Mouse (Mus musculus) heart, postnatal 0 days (tissue): ENCODE measurements around the gene Srgap1. TPM values are rescaled to one million over a fixed set of nuclear protein-coding genes. Genes with fewer than 3 reads are reported as not detected.
A peak's percentile ranks its signal among the peaks of the same experiment; 100 is the strongest.

ENCODE experiments used
- ATAC-seq: fragments of 200-750 bp; cut with Nextera tagmentation; 2 replicates; pipeline ENCODE4 v1.8.0; 2017; ENCODE audit warnings: low read depth, moderate number of reproducible peaks, moderate library complexity; ENCODE audit not compliant: insufficient read depth
- DNase-seq: peaks from one replicate; pipeline ENCODE4 v3.0.0-alpha.2; 2016; ENCODE audit warnings: low spot score
- H3K27ac ChIP-seq: fragments of 300-500 bp; sonication (generic); 2 replicates; pipeline ENCODE4 v1.5.1; 2014; ENCODE audit warnings: low read depth, mild to moderate bottlenecking
- H3K27me3 ChIP-seq: fragments of 300-500 bp; sonication (generic); 2 replicates; pipeline ENCODE4 v1.6.1; 2014; ENCODE audit warnings: low read length, mixed read lengths; ENCODE audit not compliant: control insufficient read depth, insufficient read depth
- H3K36me3 ChIP-seq: fragments of 300-500 bp; sonication (generic); replicated peaks from 2 replicates; pipeline ENCODE4 v1.6.1; 2014; ENCODE audit warnings: low read length, mixed read lengths; ENCODE audit not compliant: control insufficient read depth, insufficient read depth
- H3K4me1 ChIP-seq: fragments of 300-500 bp; sonication (generic); 2 replicates; pipeline ENCODE4 v1.6.1; 2014; ENCODE audit warnings: antibody characterized with exemption; ENCODE audit not compliant: control insufficient read depth, insufficient read depth
- H3K4me2 ChIP-seq: fragments of 300-500 bp; sonication (generic); 2 replicates; pipeline ENCODE4 v1.6.1; 2014; ENCODE audit warnings: low read depth, mild to moderate bottlenecking, low read length, moderate library complexity
- H3K4me3 ChIP-seq: fragments of 300-500 bp; sonication (generic); 2 replicates; pipeline ENCODE4 v1.5.1; 2014; ENCODE audit warnings: low read depth, low read length
- H3K9ac ChIP-seq: fragments of 300-500 bp; sonication (generic); replicated peaks from 2 replicates; pipeline ENCODE4 v1.6.1; 2014; ENCODE audit warnings: low read depth, low read length, mixed read lengths
- H3K9me3 ChIP-seq: fragments of 300-500 bp; sonication (generic); replicated peaks from 2 replicates; pipeline ENCODE4 v1.6.1; 2016; ENCODE audit warnings: low read length; ENCODE audit not compliant: control insufficient read depth
- CTCF ChIP-seq: IDR thresholded peaks from 2 replicates; pipeline ENCODE4 v1.5.1; 2016; ENCODE audit warnings: antibody characterized with exemption, control low read depth, low read depth
- EP300 ChIP-seq: IDR thresholded peaks from 2 replicates; pipeline ENCODE4 v1.6.1; 2016; ENCODE audit warnings: antibody characterized with exemption, low read depth
- WGBS: fragments of 180-500 bp; shearing (Covaris S2); extraction: QIAGEN DNeasy Blood & Tissue Kit; methylation state at CpG from one replicate; pipeline ENCODE4 v1.1.7; 2014; 5-methylcytosine and 5-hydroxymethylcytosine counted together
- polyA plus RNA-seq: library from polyadenylated mRNA; unstranded; fragments of >200 nt; fragmentation: Nextera tagmentation; extraction: Ambion mirVana; gene quantifications from 2 replicates; pipeline ENCODE4 v1.2.1, GENCODE M21; 2015
- total RNA-seq: library from RNA; depleted of rRNA; stranded (reverse); fragments of >200 nt; gene quantifications from 2 replicates; pipeline ENCODE4 v1.2.3, GENCODE M21; 2014; ENCODE audit warnings: low replicate concordance

Gene Srgap1
- total and polyA plus RNA-seq, 2 experiments from 2014 or later = 3.4 to 5.0 TPM

- DNase-seq (no peak), ATAC-seq (no peak)
- H3K4me1 ChIP-seq = no peaks in the 10 kb centered on the region
- H3K9me3 ChIP-seq = no peaks in the 10 kb centered on the region
- no peak overlapping the region for H3K9ac ChIP-seq
- H3K27me3 ChIP-seq = no peaks in the 10 kb centered on the region
- H3K4me3 ChIP-seq = no peak overlapping the region
- no peaks in the 10 kb centered on the region for H3K36me3 ChIP-seq
- H3K4me2 ChIP-seq = no peak overlapping the region
- no peak for TF ChIP-seq EP300
- TF ChIP-seq CTCF = no peak
- 73% methylated on average over 12 of the region's 12 CpGs for WGBS
- H3K27ac ChIP-seq = no peak overlapping the region
Observed at GRCm38 (mm10) chr10:121915530-121915929, 131.6 kb downstream of the Srgap1 start.

- no peaks in the 10 kb centered on the region for H3K36me3 ChIP-seq
- H3K4me2 ChIP-seq = no peak overlapping the region
- WGBS = 10% methylated on average over 1 of the region's 1 CpGs
- peak overlapping the region; percentile 64; the same call in 1 of the 2 replicates for H3K27ac ChIP-seq
- H3K4me1 ChIP-seq = peaks cover 9% of the 10 kb centered on the region
- ATAC-seq (peak; percentile 79), DNase-seq (peak; percentile 76)
- no peak overlapping the region for H3K4me3 ChIP-seq
- no peaks in the 10 kb centered on the region for H3K27me3 ChIP-seq
- TF ChIP-seq EP300 (no peak), CTCF (no peak)
- H3K9ac ChIP-seq = no peak overlapping the region
- no peaks in the 10 kb centered on the region for H3K9me3 ChIP-seq
Observed at GRCm38 (mm10) chr10:121904137-121904536, 143.0 kb downstream of the Srgap1 start.

- no peaks in the 10 kb centered on the region for H3K36me3 ChIP-seq
- TF ChIP-seq EP300 (no peak), CTCF (no peak)
- H3K4me3 ChIP-seq = no peak overlapping the region
- DNase-seq (no peak), ATAC-seq (no peak)
- no peak overlapping the region for H3K4me2 ChIP-seq
- no peak overlapping the region for H3K27ac ChIP-seq
- no peaks in the 10 kb centered on the region for H3K9me3 ChIP-seq
- no peak overlapping the region for H3K9ac ChIP-seq
- peaks cover 9% of the 10 kb centered on the region for H3K4me1 ChIP-seq
- WGBS = 82% methylated on average over 8 of the region's 8 CpGs
- H3K27me3 ChIP-seq = no peaks in the 10 kb centered on the region
Observed at GRCm38 (mm10) chr10:121902651-121903050, 144.5 kb downstream of the Srgap1 start.

- Histone ChIP-seq H3K4me3 (no peak overlapping the region), H3K36me3 (no peaks in the 10 kb centered on the region), H3K4me1 (peaks cover 9% of the 10 kb centered on the region), H3K27ac (no peak overlapping the region), H3K9me3 (no peaks in the 10 kb centered on the region), H3K27me3 (no peaks in the 10 kb centered on the region), H3K4me2 (no peak overlapping the region), H3K9ac (no peak overlapping the region)
- no peak for DNase-seq
- ATAC-seq = no peak
- WGBS = 78% methylated on average over 6 of the region's 6 CpGs
- TF ChIP-seq EP300 (no peak), CTCF (no peak)
Observed at GRCm38 (mm10) chr10:121900772-121901171, 146.3 kb downstream of the Srgap1 start.

GRCm38 (mm10) chr10:121899706-121900105, 147.4 kb downstream of the Srgap1 start:
- H3K4me1 ChIP-seq = peaks cover 9% of the 10 kb centered on the region
- no peaks in the 10 kb centered on the region for H3K9me3 ChIP-seq
- 90% methylated on average over 6 of the region's 6 CpGs for WGBS
- DNase-seq (no peak), ATAC-seq (no peak)
- H3K27me3 ChIP-seq = no peaks in the 10 kb centered on the region
- TF ChIP-seq CTCF = no peak
- TF ChIP-seq EP300 = no peak
- H3K36me3 ChIP-seq = no peaks in the 10 kb centered on the region
- no peak overlapping the region for H3K4me3 ChIP-seq
- no peak overlapping the region for H3K9ac ChIP-seq
- H3K27ac ChIP-seq = no peak overlapping the region
- H3K4me2 ChIP-seq = no peak overlapping the region

- 97% methylated on average over 2 of the region's 2 CpGs for WGBS
- H3K9ac ChIP-seq = no peak overlapping the region
- H3K27me3 ChIP-seq = no peaks in the 10 kb centered on the region
- peaks cover 4% of the 10 kb centered on the region; the same call in 1 of the 2 replicates for H3K4me1 ChIP-seq
- no peak overlapping the region for H3K27ac ChIP-seq
- no peak overlapping the region for H3K4me2 ChIP-seq
- H3K9me3 ChIP-seq = no peaks in the 10 kb centered on the region
- ATAC-seq (no peak), DNase-seq (no peak)
- no peak for TF ChIP-seq CTCF
- no peaks in the 10 kb centered on the region for H3K36me3 ChIP-seq
- H3K4me3 ChIP-seq = no peak overlapping the region
Observed at GRCm38 (mm10) chr10:121897835-121898370, 149.2 kb downstream of the Srgap1 start.
